Mouse (Mus musculus) left cerebral cortex, postnatal 14 days (tissue): ENCODE measurements at regions not wholly inside any gene's neighbourhood (a gene's known extent, or its start where the extent isn't known, plus 50 kb on each side); places are given as distances from the start of the nearest gene placed in this dataset.

Experiments
- DNase-seq, 2 experiments: peaks; one replicate each; pipeline ENCODE4 v3.0.0; 2021 to 2022; ENCODE audit warnings: low spot score in 2 of 2, mixed read lengths in 1 of 2
- intact Hi-C: fragments of 180-260 bp; cut with DNase I; formaldehyde crosslinking; loops from one replicate; pipeline ENCODE4 v1.15.1; 2025

DNA sequence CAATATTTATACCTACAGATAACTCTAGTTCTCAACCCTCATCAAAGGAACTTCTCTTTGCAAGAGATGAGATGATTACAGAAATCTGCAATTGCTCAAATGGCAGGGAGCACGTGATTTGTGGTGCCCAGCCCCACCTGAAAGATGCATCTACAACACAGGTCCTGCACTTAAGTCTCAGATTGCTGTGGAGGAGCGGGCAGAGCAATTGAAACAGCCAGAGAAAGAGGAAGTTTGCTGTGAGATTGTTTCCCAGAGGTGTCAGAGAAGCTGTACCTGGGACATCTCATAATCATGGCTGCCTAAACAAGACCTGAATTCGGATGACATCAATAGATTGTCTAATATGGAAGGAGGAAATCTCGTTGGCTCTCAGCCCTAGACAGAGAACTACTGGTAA is 105.9 kb upstream of the Cxcr4 start:
- DNase-seq: no peak
- intact Hi-C loops: no loop called here

DNA sequence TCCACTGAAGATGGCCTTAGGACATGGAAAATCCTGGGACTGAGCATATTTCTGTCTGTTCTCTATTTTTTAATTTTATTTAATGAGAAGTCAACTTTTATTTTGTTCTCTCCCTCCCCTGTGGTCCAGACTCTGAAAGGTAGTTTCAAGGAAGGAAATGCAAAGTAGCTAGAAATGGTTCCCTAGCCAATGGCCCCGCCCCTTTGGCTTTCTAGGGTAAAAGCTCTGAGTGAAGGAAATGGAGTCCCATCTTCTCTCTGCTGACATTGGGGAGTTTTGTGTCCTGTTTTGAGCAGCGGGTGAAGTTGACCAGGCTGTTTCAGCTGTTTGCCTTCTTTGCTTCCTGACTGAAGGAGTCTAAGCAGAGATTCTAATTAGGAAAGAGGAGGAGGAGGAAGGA is 103.8 kb upstream of the Cxcr4 start:
- intact Hi-C loops: no loop called here
- no peak for DNase-seq

DNA sequence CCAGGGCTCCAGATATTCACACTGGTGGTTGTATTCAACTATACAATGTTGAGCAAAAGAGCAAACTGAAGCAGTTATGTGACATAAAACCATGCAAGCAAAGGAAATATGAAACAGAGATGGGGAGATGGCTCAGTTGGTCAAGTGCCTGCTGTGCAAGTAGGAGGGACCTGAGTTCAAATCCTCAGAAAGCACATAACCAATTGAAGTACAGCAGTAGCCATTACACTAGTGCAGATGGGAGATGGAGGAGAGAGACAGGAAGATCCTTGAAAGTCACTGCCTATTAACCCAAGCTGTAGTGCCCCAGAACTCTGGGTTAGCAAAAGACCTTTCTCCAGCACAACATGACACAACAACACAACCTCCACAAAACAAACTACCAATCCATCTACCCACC is 100.7 kb upstream of the Cxcr4 start:
- DNase-seq: no peak
- intact Hi-C loops: no loop called here

DNA sequence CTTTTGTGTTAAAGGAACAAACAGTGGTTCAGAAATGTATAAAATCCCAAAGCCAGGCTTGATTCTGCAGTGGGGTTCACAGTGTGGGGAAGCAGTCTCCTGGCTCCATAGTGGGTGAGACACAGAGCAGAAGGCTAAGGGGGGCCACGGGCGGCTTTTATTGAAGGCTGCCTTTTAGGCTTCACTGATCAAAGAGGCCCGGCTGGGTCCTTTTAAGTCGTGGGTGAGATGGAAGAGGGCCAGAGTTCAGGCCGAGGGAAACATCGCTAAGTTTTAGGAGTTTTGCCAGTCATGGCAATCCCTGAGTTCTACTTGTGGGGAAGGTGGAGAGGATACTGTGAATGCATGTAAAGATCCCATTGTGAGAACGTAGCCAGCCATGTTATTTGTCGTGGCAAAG is 100.2 kb upstream of the Cxcr4 start:
- no peak for DNase-seq
- intact Hi-C loops: no loop called here

- intact Hi-C loops: no loop called here
- no peak for DNase-seq
Observed at GRCm38 (mm10) chr1:128687236-128687927, 95.3 kb upstream of the Cxcr4 start.

DNA sequence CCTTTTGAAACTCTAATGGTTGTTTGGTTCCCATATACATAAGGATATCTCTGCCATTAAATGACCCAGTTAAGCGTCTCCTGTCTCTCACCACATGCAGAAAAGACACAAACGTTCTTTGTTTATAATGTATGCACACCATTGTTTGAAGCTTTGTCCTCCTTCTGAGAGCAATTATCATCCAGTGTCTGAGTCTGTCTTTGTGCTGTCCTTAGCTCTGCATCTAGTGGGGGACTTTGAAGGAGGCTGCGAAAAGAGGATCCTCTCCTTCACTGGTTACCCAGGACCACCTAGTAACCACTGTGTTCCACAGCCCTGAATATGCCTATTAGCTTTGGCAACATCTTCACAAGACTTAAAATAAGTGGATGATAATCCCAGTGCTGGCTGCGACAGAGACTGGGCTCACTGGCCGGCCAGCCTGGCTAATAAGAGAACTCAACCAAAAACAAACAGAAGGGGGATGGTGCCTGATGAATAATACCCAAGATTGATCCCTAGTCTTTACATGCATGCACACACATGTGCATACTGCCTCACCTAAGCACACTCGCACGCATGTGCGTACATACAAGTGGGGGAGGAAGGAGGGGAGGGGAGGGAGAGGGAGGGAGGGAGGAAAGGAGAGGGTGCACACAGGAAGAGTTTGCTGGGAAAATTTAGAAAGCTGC is 93.5 kb upstream of the Cxcr4 start:
- no peak for DNase-seq
- intact Hi-C loops: no loop called here

GRCm38 (mm10) chr1:128682942-128683341 is 90.8 kb upstream of the Cxcr4 start:
- intact Hi-C loops: no loop called here
- DNase-seq: peak in 1 of 2 experiments; percentile 11

- DNase-seq: no peak
- intact Hi-C loops: no loop called here
Observed at GRCm38 (mm10) chr1:128681261-128681660, 89.2 kb upstream of the Cxcr4 start.

DNA sequence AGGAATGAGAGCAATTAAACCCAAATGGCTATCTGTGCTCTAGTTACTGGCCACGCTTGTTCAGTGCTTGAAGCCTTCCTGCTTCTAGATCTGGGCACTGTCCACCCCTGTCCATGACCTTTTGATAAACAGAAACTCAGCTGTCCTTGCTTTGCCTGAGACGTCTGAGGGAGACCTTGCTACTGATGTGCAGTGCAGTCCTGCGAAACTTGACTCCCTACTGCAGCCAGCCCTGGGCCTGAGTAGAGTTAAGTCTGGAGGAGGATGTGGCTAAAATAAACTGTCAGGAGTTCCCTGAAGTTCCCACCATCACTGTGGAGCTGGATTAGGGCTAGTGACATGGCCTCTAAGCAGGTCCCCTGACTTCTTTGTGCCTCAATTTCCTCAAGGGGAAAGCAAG is 88.4 kb upstream of the Cxcr4 start:
- intact Hi-C loops: no loop called here
- DNase-seq: no peak

- no peak for DNase-seq
- intact Hi-C loops: no loop called here
Observed at GRCm38 (mm10) chr1:128680012-128680411, 87.9 kb upstream of the Cxcr4 start.

DNA sequence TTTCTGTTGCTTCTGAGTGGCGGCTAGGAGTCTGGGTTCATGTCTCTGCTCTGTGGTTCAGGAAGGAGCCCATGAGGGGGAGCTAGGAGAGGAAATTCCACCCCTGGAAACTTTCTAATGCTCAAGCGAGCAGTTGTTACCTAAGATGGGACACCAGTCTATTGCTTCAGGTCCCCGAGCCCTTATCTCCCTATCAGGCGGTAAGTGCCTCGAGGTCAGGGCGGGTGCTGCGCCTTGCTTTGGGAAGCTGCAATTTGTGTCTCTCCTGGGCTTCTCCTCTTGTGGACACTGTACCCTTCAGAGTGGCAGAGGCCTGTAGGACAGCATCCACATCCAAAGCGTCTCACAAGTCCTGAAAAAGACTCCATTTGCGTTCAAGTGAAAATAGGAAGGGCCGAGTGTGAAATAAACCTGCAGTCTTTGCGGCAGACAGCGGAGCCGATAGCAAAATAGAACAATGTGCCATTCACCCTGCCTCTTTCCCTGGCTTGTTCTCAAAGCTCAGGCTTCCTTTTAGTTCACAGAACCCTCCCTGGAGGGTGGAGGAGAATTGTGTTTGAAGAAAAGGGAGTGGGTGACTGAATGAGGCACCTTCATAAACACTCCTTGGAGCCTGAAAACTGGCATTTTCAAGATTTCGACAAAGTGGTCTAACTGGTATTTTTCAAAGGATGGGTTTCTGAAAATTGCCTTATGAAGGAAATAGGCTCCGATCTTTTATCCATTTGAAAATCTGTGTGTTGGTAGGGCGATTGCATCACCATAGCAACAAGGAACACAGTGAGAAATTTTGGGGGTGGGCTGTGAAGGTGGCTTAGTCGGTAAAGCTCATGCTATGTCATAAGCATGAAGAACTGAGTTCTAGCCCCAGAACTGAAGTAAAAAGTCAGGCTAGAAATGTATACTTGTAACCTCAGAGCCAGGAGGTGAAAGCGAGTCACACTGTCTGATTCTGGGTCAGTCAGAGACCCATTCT is 87.2 kb upstream of the Cxcr4 start:
- DNase-seq: peak in 1 of 2 experiments; percentile 14
- intact Hi-C loops: no loop called here

DNA sequence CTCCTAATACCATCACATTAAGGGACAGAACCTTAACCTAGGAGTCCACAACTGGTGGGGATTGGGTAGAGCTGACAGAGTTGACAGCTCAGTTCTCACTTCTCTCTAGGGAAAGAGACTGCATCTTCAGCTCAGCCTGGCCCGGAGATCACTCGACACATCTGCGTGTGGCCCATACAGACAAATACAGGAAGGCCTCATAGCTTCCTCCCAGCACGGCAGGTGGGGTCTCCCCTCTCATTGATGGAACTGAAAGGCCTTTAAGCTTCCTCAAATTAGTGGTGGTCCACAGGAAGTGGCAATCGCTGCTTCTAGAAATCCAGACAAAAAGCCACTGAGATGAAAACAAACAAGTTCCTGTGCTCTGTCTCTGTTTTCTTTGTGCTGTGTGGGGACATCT is 83.4 kb upstream of the Cxcr4 start:
- intact Hi-C loops: no loop called here

DNA sequence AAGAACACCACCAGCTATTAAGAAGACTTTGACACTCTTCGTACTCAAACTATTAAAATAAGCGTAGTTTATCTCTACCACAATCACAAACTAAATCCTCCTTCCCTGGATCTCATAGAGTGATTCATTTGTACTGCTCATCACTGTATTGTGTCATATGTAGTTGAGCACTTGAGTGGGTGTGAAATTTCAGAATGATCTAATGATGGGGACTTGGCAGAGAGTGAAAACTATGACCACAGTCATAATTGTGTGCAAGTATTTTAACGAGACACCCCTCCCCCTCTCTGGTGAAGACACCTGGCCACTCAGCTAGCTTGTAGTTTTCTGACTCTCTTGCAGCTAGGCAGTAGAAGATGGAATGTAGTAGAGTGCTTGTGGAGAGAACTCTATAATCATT is 80.2 kb upstream of the Cxcr4 start:
- DNase-seq: no peak
- intact Hi-C loops: no loop called here

More for the DNA sequence above, 83.4 kb upstream of the Cxcr4 start:
- DNase-seq: no peak

DNA sequence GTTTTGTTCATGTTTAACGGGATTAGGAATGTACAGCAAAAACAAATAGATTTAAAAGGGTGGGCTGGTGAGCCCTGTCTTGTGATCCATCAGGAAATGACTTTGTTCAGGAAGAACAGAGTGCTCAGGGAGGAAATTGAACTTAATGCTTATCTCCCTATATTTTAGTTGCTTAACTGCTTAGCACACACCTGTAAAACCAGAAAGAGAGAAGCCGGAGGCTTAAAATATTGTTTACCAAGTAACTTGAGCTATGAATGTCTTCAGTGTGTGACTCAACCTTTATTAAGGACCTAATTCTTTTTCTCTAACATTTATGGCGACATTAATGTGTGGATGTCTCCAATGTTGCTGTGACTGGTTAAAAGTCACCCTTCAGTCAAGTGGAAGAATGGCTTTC is 79.4 kb upstream of the Cxcr4 start:
- DNase-seq: no peak
- intact Hi-C loops: no loop called here

GRCm38 (mm10) chr1:128671016-128671415 is 78.9 kb upstream of the Cxcr4 start:
- no peak for DNase-seq
- intact Hi-C loops: no loop called here

DNA sequence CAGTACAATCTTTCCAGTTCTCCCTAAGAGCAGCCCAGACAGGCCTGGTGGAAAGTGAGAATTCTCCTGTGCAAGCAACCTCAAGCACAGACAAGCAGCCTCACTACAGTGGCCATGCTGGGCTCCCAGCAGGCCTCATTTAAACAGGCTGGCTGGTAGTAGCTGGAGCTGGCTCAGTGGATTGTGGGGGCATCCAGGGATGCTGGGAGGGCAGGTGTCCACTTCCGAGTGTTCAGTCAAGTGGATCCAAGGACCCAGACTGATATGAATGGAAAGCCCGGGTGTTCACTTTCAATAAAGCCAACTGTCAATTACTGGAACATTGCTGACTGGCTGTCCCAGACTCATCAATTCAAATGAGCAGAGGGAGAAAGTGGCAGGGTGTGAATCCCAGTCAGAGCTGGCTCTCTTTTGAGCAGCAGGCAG is 77.2 kb upstream of the Cxcr4 start:
- intact Hi-C loops: no loop called here
- no peak for DNase-seq

- intact Hi-C loops: no loop called here
- no peak for DNase-seq
Observed at GRCm38 (mm10) chr1:128668718-128669117, 76.6 kb upstream of the Cxcr4 start.

DNA sequence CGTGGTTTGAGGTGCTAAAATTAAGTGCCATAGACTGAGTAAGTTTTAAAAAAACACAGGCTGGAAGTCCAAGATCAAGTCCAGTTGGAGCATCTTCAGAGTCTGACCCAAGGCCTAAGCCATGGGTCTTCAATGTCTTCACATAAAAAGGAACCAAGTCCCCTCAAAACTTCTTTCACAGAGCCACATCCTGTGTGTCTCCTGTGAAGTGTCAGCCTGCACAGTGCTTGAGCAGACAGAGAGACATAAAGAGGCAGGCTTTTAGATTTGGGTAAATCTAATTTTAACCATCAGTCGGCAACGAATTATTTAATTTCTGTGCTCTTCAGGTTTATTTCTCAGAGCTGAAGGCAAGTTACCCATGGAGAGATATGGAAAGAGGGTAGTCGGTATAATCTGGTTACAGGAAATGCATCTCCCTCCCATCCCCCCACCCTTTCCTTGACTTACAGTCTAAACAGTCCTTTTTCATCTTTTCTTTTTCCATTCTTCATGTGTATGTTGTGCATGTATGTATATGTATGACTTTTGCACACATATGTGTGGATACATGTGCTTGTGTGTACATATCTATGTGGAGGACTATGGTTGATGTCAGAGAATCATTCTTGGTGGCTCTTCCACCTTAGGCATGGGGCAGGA is 75.1 kb upstream of the Cxcr4 start:
- DNase-seq: no peak
- intact Hi-C loops: no loop called here

DNA sequence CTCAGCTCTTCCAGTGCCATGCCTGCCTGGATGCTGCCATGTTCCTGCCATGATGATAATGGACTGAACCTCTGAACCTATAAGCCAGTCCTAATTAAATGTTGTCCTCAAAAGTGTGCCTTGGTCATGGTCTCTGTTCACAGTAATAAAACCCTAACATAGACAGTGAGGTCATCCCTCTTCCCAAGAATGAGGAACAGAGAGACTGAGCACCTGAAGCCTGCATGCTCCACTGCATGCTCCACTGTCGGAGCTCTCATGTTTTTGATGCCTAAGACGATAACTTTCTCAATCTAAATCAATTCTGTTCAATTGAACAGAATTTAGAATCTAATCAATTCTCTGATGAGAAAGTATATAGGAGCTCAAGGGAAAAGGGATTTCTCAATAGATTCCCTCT is 71.1 kb upstream of the Cxcr4 start:
- no peak for DNase-seq
- intact Hi-C loops: no loop called here

DNA sequence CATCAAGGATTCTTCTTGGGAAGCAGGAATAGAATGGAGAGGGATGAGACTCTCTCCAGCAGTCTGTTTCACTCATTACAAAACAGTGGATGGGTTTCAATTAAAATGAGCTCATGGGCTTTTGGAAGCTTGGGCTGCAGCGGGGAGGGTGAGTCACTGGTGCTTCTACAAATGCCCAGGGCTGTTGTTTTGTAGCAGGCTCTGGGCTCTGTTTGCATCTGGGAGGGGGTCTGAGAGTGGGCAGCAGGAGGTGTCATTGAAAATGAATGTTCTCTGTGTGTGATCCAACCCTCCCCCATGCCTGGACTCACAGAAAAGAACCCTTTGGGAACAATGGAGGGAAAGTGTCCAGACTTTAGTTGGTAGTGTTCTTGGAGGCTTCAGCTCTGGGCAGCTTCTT is 67.8 kb upstream of the Cxcr4 start:
- intact Hi-C loops: no loop called here
- peak; percentile 11 to 40 for DNase-seq
